ENCODE assay signal across 15 mouse cellular contexts in genomic region chr11:33816020-33816419, GRCm38 (mm10).
"Had no signal": no experiment of that assay in that cellular context is flagged by ENCODE, and none has a peak within 500 bp of the region (broad histone marks: within the 10 kb centered on the region; RNA-seq: fewer than 3 reads in every experiment).

No protein-coding gene starts in this region.

- H3K9me3 ChIP-seq: limb, embryonic 12.5 days; liver, embryonic 13.5 days; lung, embryonic 15.5 days; megakaryocyte, embryonic 14.5 days; neural tube, embryonic 12.5 days had no signal

- H3K4me1 ChIP-seq: liver, embryonic 13.5 days; lung, embryonic 15.5 days; megakaryocyte, embryonic 14.5 days had no signal

- H3K27me3 ChIP-seq: limb, embryonic 12.5 days; neural tube, embryonic 12.5 days had no signal

- H3K36me3 ChIP-seq: limb, embryonic 12.5 days; liver, embryonic 13.5 days; lung, embryonic 15.5 days; neural tube, embryonic 12.5 days had no signal

- H3K27ac ChIP-seq: layer of hippocampus, adult 2 months; limb, embryonic 12.5 days; liver, embryonic 13.5 days; lung, embryonic 15.5 days; macrophage; neural tube, embryonic 12.5 days had no signal

- H3K4me2 ChIP-seq: limb, embryonic 12.5 days; liver, embryonic 13.5 days; lung, embryonic 15.5 days; neural tube, embryonic 12.5 days had no signal

- H3K9ac ChIP-seq: limb, embryonic 12.5 days; liver, embryonic 13.5 days; liver, postnatal 0 days; lung, embryonic 15.5 days; neural tube, embryonic 12.5 days had no signal

- H3K4me3 ChIP-seq: layer of hippocampus, adult 2 months; limb, embryonic 12.5 days; liver, embryonic 13.5 days; lung, embryonic 15.5 days; megakaryocyte, embryonic 14.5 days; myocyte; neural tube, embryonic 12.5 days had no signal

- DNase-seq: kidney, postnatal 10 days; kidney, postnatal 4 days; liver; liver, embryonic 13.5 days; liver, postnatal 0 days; lung, postnatal 14 days; right cerebral cortex, postnatal 14 days; thymus, postnatal 36 days had no signal

- ATAC-seq: liver, postnatal 0 days had no signal
